Mouse (Mus musculus): Measurements from ENCODE around the gene Bcl11b.

Gene Bcl11b

DNA sequence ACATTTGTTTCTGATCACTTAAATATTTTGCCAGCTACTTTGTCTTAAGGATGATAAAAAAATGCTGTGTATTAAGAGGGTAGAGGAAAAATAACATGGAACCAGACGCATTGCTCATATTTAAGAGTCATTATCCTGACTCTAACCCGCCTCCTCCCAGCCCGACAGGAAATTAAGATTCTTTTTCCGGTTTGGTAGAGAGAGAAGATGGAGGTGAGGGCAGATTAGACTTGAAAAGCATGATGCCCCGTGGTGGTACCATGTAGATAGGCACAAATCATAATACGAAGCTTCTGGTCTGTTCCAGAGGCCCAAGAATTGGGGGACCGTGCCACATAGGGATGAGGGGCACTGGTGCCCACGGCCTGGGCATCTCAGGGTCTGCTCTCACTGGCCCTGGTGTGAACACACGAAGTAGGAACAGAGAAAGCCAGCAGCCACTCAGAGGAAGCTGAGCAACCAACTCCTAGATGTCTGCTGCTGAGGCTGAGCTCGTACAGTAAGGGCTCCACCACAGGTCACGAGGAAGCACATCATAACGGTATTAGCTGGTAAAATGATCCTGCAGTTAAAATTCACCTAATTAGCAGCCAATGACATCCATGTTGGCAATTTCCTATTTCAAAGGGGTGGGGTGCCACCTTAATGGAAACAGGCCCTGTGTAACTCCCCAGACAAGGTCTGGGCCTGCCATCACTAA, 32.2 kb downstream of the Bcl11b start:
- no peak for DNase-seq (ENCODE audit: inconsistent ontology term)

DNA sequence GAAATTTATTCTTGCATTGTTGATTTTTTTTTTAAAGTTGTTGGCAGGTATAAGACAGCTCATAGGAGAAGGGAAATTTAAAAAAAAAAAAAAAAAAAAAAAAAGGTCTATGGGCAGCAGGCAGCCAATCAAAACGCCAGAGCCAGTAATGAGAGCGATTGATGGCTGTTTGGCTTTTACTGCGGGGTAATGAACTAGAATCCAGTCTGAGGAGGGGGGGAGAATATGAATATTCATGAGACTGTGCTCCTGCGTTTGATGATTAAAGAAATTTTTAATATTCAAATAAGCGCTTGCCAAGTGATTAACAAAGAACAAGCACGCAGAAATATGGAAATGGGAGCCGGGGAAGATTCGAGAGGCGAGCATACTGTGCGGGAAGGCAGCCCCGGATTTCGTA, 32.8 kb downstream of the Bcl11b start:
- DNase-seq (ENCODE audit: inconsistent ontology term) = no peak

DNA sequence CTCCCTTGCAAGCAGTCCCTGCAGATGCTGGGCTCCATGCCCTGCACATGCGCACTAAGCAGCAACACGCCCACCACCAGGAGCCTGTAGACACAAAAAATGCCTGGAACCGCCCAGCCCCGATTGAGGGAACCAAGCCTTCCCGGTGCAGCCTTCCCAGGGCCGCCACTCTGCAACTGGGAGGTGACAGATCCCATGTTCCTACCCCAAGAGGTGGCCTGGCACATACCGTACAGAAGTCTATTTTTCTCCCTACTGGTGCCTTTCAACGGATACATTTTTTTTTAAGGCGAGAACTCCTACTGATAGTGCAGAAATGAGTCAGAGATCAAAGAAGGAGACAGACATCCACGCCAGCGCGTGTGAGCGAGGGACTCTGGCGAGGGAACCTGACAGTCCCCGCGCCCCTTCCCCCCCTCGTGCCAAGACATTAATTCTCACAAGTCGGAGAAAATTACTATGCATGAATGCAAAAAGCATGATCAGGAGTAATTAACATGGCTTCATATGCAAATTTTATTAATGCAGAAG, 33.5 kb downstream of the Bcl11b start:
- DNase-seq (ENCODE audit: inconsistent ontology term) = no peak

DNA sequence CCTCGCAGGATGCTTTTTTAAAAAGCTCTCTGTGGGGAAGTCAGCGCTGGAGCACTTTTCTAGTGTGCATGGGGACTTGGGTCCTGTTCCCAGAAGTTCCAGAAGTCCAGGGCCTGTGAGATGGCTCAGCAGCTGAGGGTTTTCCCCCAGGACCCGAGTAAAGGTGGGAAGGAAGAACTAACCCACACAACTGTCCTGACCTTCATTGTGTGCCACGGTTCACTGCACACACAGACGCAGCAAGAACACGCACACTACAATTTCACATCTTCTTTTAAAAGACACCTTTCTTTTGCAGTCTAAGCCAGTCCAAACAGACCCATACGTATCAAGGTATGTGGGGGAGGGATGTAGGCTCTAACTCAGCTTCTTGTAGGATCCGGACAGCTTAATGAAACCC, 34.3 kb downstream of the Bcl11b start:
- DNase-seq (ENCODE audit: inconsistent ontology term) = no peak

DNA sequence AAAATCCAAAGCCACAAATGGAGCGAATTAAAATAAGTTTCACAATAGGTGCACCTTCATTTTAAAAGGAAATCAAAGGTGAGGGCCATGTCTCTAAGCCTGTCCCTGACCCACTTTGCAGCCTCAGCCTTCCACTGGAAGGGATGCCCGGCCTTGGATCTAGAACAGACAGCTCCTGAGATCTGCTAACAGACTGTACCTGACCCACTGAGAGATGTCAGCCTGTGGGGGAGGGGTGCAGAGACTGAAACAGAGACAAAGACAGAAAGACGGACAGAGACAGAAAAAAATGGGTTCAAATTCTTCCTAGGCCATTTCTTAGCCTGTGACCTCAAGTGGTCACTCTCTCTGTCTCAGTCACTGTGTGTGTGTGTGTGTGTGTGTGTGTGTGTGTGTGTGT, 35.1 kb downstream of the Bcl11b start:
- no peak for DNase-seq (ENCODE audit: inconsistent ontology term)

DNA sequence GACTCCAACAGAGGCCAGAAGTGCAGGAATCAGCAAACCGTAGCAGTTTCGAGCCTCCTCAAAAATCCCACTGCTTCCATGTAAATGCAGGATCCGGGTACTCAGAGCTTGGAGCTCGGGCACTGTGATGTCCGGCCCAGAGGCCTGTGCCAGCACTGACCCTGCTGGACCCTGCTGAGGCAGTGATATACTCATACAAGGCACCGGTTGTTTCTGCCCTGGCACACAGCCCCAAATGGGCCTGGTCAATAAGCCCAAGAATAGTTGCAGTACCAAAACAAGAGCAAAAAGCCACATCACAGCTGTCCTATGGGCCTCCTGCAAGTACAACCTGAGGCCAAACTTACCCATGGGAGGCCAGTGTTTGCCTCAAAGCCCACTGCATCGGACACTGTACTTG, 36.4 kb downstream of the Bcl11b start:
- no peak for DNase-seq (ENCODE audit: inconsistent ontology term)

DNA sequence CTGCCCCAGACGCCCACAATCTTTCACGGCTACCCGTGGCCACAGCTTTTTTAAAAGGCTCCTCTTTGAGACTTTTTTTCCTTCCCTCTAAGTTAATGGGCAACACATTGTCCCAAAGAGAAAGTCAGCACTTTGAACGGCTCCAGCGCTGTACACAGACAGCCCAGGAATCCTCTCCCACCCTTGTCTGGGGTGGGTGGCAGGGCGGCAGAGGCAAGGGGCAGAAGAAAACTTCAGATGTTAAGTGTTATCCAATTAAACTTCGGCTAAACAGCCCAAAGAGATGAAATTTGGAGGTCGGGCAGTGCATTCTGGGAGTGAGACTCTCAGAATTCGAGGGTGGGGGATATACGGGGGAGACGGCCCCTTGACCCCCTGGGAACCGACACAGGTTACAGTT, 38.3 kb downstream of the Bcl11b start:
- DNase-seq (ENCODE audit: inconsistent ontology term) = no peak

DNA sequence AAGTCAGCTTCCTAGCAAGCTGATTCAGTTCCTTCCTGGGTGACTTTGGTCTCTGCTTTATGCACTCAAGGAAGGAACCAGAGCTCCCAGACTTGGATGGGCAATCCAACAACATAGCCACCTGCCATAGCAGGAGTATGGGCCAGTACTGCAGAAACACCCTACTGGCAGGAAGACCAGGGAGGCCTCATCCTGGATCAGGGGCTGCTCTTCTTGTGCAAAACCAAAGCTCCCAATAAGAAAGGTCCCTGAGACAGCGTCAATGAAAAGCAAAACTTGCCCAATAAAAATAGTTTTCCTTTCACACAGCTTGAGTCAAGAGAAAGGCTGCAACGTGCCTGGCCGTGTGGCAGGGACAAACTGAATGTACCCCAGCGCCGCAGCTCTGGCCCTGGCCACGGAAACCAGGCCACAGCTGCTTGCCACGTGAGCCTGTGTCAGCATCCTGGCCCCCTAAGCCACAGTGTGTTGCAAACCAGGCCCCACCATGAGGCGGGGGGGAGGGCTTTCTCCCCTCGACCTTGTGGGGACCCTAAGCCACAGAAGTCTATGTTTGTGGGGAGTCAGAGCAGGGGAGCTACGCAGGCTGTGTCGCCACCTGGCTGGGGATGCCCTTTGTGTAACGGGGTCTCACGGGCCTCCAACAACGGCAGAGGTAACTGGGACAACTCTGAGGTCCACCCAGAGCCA, 38.9 kb downstream of the Bcl11b start:
- no peak for DNase-seq (ENCODE audit: inconsistent ontology term)

DNA sequence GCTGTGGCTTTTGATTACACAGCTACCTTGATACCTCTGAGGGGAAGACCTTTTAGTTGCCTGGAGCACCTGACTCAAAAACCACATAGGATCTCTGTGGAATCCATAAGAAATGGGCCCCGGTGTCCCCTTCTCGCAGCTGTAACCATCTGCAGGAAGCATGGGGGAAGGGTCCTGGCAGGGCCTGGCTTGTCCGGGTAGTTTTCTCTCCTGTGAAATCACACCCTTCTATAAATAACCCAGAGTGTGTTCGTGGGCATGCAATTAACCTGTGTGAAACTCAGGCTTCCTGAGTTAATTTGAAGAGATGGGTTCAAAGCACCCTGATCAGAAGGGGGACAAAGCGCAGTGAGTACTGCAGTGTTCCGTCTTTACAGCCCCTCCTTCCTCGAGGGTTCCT, 40.5 kb downstream of the Bcl11b start:
- no peak for DNase-seq (ENCODE audit: inconsistent ontology term)

DNA sequence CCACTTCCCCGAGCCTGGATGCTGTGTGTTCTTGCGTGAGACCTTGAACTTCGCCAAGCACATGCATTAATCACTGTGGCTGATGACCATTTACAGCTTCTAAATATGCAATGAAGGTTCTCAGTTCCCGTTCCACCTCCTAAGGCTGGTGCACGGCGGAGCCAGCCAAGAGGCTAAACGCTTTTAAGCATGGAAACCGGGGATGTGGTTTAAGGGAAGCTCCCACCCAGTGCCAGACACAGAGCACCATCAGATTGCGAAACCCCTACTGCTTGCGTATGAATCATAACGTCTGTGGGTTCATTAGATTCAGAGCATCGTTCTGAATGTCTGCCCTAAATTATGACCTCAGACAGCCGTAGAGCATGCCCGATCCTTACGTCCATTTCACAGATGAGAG, 41.6 kb downstream of the Bcl11b start:
- no peak for DNase-seq (ENCODE audit: inconsistent ontology term)

DNA sequence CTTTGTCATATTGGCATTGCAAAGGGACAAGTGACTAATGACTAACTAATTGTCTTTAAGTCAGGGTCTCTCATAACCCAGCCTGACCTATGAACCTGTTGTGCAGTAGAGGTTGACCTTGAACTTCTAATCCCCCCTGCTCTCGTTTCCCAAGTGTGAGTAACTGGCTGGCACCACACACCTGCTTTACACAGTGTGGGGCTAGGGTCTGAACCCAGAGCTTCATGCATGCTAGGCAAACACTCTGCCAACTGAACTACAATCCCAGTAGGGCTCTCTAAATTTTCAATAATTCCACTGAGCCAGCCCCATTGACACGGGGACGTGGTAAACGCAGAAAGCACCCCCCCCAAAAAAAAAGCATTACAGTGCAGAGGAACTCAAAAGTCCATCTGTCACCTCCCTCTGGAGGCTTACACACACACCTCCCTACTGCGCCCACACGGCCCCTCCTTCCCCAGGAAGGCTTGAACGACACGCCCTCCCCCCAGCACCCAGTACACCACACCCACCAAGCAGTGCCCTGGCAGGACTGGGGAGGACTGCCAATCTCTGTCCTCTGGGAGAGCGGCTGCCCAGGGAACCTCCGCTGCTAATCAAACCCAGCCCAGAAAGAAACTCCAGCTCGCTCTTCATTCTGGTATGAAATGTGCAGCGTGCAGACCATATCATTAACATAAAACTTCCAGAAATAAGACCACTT, 42.5 kb downstream of the Bcl11b start:
- no peak for DNase-seq (ENCODE audit: inconsistent ontology term)

DNA sequence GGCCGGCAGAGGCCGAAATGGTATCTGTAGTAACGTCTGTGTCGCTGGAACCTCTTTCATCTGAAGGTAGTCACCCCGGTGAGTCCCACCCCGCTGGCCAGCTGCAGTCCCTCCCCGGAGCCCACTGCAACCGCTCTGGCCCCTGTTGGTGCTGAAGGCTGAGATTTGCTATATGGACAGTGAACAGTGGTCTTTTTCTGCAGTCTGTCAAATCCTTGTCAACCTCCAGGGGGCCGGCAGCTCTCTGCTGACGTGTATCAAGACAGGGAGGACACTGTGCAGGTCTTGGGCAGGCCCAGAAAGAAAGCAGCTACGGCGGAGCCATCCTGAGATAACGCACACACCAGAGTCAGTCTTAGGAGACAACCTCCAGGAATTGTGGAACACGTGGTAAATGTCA, 43.0 kb downstream of the Bcl11b start:
- no peak for DNase-seq (ENCODE audit: inconsistent ontology term)

DNA sequence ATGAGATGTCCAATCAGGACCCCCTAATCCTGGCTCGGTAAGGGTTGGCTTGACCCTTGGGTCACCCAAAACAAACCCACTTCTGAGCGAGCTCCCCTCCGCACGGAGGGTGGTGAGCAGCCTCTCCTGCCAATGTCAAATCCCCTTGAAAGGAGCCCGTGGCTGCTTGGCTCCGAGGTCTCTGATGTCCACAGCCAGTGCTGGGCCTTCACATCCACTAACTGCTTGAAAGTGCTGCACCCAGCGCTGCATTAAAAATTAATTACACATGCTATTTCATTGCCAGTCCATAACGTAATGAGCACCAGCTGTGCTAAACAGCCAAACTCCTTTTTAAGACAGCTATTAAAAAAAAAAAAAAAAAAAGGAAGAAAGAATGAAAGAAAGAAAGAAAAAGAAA, 43.5 kb downstream of the Bcl11b start:
- DNase-seq (ENCODE audit: inconsistent ontology term) = no peak

DNA sequence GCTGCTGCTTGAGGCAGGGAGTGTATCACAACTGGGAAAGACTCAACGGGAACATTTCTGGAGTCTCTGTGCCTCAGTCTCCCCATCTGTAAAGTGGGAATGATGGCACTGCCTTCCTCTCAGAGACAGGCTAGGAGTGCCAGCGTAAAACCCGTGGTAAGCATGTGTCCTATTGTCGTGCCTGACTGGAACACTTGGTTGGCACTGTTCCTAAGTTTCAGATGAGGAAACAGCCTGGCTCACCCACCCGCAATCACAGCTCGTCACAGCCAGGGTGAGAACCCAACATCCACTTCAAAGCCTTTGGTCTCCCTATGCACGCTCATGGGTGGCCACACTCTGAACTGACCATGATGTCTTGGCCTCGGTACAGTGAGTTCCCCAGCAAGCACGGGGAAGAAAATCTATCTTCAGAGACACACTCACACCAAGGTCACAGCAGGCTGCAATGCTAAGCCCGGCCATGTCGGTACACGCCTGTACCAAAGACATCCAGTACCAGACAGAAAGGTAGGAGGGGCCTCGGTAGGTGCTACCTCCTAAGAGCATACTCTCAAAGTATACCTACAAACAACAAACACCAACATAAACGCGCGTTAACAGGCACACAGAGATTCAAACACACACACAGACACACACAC, 50.2 kb downstream of the Bcl11b start:
- no peak for DNase-seq (ENCODE audit: inconsistent ontology term)

DNA sequence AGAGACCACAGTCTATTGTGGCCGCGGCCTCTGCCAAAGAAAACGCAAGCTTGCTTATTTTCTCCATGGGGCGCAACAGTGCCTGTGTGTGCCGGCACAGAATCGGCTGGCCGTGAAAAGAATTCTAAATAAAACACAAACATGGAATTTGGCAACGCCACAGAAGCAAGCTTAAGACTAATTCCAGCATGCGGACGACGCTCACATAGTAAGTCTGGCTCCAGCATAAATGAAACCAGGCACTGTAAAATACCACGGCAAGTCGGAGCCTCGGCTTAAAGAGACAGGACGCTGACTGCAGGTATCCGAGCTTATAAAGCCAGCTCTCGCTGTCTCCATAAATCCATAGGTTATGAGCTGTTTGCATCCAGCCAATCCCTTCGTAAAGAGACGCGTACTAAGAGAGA, 51.1 kb downstream of the Bcl11b start:
- DNase-seq (ENCODE audit: inconsistent ontology term) = peak; percentile 88

DNA sequence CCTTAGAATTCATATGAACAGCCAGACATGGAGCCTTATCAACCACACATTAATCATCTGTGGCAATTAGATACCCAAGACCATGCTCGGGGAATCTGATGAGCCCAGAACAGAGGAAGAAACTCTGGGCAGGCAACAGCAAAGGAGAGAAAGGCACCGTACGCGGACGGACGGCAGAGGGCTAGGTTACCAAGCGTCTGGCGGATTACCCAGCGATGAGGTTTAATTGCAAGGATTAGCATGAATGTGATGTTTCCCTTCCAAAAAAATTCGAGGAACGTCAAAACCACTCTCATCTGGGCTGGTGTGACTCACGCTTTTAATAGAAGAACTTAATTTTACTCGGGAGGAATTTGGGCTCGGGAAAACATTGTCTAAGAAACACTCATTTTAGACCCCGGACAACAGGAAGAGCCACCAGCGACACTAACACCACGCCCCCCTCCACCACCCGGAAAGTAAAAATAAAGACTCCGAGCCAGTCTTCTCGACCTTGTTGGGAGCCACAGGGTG, 52.7 kb downstream of the Bcl11b start:
- peak; percentile 84 for DNase-seq (ENCODE audit: inconsistent ontology term)

DNA sequence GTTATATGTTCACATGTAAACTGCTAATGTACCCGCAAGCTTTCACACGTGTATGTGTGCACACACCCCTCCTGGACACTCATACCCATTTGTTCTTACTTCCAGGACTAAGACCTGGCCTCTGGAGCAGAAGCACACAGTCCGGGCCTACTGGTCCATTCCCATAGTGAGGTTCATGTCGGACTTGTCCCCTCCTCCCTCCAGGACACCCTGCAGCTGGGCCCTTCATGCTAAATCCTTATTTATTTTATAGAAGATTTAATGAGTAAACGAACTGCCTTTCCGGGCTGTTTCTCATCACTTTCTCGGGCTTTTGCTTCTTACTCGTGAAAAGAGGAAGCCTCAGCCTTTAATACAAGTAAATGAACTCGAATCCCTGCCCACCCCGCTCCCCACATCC, 54.0 kb downstream of the Bcl11b start:
- DNase-seq (ENCODE audit: inconsistent ontology term) = no peak

DNA sequence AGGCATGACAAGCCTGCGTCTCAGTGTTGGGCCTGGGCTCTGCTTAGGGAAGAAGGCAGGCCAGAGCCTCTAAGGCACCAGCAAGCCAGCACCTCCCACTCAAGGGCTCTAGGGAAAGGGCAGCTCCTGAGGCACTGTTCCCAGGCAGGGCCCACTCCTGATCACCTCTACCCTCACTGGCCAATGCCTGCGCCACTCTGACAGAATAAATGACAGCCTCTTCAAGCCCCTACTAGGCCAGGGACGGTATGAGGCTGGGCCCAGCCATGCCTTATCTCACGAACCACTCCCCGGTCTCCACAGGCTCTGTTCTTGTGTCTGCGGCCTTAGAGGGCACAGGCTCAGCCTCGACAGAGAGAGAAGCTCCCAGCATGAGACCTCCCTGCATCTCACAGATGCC, 61.3 kb downstream of the Bcl11b start:
- DNase-seq (ENCODE audit: inconsistent ontology term) = no peak

DNA sequence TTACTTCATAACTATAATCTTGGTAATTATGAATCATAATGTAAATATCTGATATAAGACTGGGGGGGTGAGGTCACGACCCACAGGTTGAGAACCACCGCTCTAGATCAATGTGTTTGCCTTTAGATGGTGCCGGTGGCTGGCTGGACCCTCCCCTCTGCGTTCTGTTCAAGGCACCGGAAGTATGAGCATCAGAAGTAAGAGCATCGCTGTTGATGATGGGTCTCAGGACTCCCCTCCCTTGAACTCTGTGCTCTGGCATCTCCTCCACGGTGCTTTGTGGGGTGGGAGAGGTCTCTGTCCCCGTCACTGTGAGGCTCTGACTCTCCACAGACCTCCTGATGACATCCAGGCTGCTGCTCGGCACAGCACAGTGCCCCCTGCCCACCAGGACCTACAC, 62.6 kb downstream of the Bcl11b start:
- DNase-seq (ENCODE audit: inconsistent ontology term) = no peak

DNA sequence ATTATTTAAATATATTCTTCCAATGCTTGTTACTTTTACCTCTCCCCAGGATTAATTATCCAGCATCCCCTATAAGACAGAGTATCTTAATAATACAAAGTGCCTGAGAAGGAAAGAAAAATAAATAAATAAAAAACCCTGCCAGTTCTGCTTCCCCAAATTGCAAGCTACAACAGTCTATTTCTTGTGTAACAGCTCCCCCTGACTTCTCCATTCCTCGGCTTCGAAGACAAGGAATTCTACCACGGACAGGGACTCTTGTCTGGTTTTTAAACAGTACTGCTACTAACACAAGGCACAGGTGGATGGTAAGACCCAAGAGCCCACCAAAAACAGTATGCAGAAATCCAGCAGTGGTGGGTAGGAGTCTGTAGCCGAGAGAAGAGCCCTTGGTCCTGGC, 64.2 kb downstream of the Bcl11b start:
- no peak for DNase-seq (ENCODE audit: inconsistent ontology term)

DNA sequence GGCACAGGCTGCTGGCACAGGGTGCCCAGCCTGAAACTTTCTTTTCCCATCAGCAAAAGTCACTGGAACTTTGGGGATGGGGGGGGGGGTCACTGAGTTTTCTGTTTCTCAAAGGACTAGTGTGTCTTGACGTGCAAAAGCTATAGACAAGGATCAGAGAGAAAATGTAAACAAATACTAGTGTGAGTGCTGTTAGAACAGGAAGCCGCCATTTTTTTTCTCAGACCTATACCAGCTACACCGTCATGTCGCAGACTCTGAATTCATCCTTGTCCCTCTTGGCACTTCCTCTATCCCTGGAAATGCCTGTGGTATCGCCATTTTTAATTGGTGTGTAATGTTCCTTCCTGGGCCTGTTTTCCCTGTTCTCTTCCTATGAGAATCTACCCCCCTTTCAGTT, 66.4 kb downstream of the Bcl11b start:
- no peak for DNase-seq (ENCODE audit: inconsistent ontology term)

DNA sequence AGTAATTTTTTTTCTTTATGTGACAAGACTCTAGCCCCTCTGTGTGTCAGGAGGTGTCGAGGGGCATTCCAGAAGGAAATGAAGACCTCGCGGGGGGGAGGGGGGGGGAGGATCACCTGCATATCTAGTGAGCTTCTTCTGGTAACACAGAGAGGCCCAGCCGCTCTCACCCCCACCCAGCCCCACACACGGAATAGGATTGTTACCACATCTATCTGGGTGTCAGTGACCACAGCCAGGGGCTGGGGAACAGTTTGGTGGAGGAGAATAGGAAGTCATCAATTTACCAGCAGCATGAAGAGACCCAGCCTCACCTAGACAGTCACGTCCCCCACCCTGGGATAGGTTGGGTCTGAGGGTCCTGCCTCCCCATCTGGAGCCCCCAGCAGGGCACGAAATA, 67.0 kb downstream of the Bcl11b start:
- no peak for DNase-seq (ENCODE audit: inconsistent ontology term)

Measured in Muller cell, postnatal 12 days (primary cell).